ENCODE assay signal across 28 mouse cellular contexts in genomic region chr3:28643252-28643947, GRCm38 (mm10). TPM values are rescaled to one million over a fixed set of nuclear protein-coding genes. Genes with fewer than 3 reads are reported as not detected.
DNase-seq lines count a peak whose midpoint lies in the region; ATAC-seq and TF ChIP-seq lines count a peak whose summit lies in the region.
"Had no signal": no experiment of that assay in that cellular context is flagged by ENCODE, and none has a peak within 500 bp of the region (broad histone marks: within the 10 kb centered on the region; RNA-seq: fewer than 3 reads in every experiment).

No protein-coding gene starts in this region.

- no peaks in the 10 kb centered on the region for H3K9me3 ChIP-seq in hindbrain, embryonic 13.5 days
- no peaks in the 10 kb centered on the region for H3K9me3 ChIP-seq in hindbrain, embryonic 10.5 days
- H3K9me3 ChIP-seq: embryonic facial prominence, embryonic 13.5 days; forebrain, embryonic 10.5 days; heart, embryonic 10.5 days; heart, embryonic 15.5 days; limb, embryonic 12.5 days; liver, embryonic 15.5 days; midbrain, embryonic 10.5 days; neural tube, embryonic 15.5 days had no signal

- H3K4me1 ChIP-seq in hindbrain, embryonic 13.5 days (replicated peaks): 0 out of 2 replicates have a peak, but pooled peaks cover 3% of the 10 kb centered on the region
- no peaks in the 10 kb centered on the region for H3K4me1 ChIP-seq in hindbrain, embryonic 10.5 days (replicated peaks)
- H3K4me1 ChIP-seq in cerebellum, adult 2 months (ENCODE audit: control insufficient read depth, insufficient read depth, low read length): no peaks in the 10 kb centered on the region
- H3K4me1 ChIP-seq: forebrain, embryonic 10.5 days; heart, embryonic 10.5 days; limb, embryonic 12.5 days; liver, embryonic 15.5 days; midbrain, embryonic 10.5 days; neural tube, embryonic 15.5 days had no signal

- no peaks in the 10 kb centered on the region for H3K27me3 ChIP-seq in hindbrain, embryonic 13.5 days
- H3K27me3 ChIP-seq in hindbrain, embryonic 10.5 days (ENCODE audit: insufficient read depth, poor library complexity, severe bottlenecking): no peaks in the 10 kb centered on the region
- H3K27me3 ChIP-seq in cerebellum, adult 2 months (ENCODE audit: control insufficient read depth, insufficient read depth, low read length): no peaks in the 10 kb centered on the region
- H3K27me3 ChIP-seq: embryonic facial prominence, embryonic 13.5 days; heart, embryonic 15.5 days; limb, embryonic 12.5 days; liver, embryonic 15.5 days; neural tube, embryonic 15.5 days had no signal

- peaks cover 53% of the 10 kb centered on the region for H3K36me3 ChIP-seq in hindbrain, embryonic 13.5 days
- 0 out of 2 replicates have a peak, but pooled peaks cover 7% of the 10 kb centered on the region for H3K36me3 ChIP-seq in hindbrain, embryonic 10.5 days
- H3K36me3 ChIP-seq: embryonic facial prominence, embryonic 13.5 days; forebrain, embryonic 10.5 days; heart, embryonic 10.5 days; limb, embryonic 12.5 days; liver, embryonic 15.5 days had no signal

- H3K4me3 ChIP-seq in hindbrain, embryonic 13.5 days: no peak overlapping the region
- no peak overlapping the region for H3K4me3 ChIP-seq in hindbrain, embryonic 10.5 days
- no peak overlapping the region for H3K4me3 ChIP-seq in cerebellum, adult 2 months (replicated peaks; ENCODE audit: insufficient read depth, low read depth, low read length)
- H3K4me3 ChIP-seq: embryonic facial prominence, embryonic 13.5 days; forebrain, embryonic 10.5 days; heart, embryonic 10.5 days; heart, embryonic 15.5 days; left cerebral cortex, adult 2 months; limb, embryonic 12.5 days; liver, embryonic 15.5 days; midbrain, embryonic 10.5 days; neural tube, embryonic 15.5 days had no signal

- H3K4me2 ChIP-seq in hindbrain, embryonic 13.5 days: no peak overlapping the region
- H3K4me2 ChIP-seq: embryonic facial prominence, embryonic 13.5 days; heart, embryonic 15.5 days; limb, embryonic 12.5 days; liver, embryonic 15.5 days; lung, embryonic 14.5 days; neural tube, embryonic 15.5 days had no signal

- H3K27ac ChIP-seq in hindbrain, embryonic 13.5 days: peak overlapping the region; percentile 44; the same call in 1 of the 2 replicates
- H3K27ac ChIP-seq in hindbrain, embryonic 10.5 days: no peak overlapping the region
- H3K27ac ChIP-seq in cerebellum, adult 2 months (ENCODE audit: insufficient read depth, low read length): no peak overlapping the region
- H3K27ac ChIP-seq: embryonic facial prominence, embryonic 13.5 days; forebrain, embryonic 10.5 days; heart, embryonic 10.5 days; heart, embryonic 15.5 days; left cerebral cortex, adult 2 months; limb, embryonic 12.5 days; liver, embryonic 15.5 days; midbrain, embryonic 10.5 days; neural tube, embryonic 15.5 days had no signal

- 74% methylated on average over 9 of the region's 9 CpGs for WGBS in hindbrain, embryonic 13.5 days
- 79% methylated on average over 9 of the region's 9 CpGs for WGBS in hindbrain, embryonic 10.5 days
- 80% methylated on average over 9 of the region's 9 CpGs for WGBS in cerebellum, adult 2 months

- TF ChIP-seq POLR2A in brain, embryonic 14.5 days (IDR thresholded peaks at IDR 0.05; ENCODE audit: borderline replicate concordance, extremely low read depth, insufficient read depth, insufficient read length, poor library complexity, severe bottlenecking): no peak
- no peak for TF ChIP-seq POLR2A in cerebellum, adult 2 months (IDR thresholded peaks at IDR 0.05; ENCODE audit: borderline replicate concordance, insufficient read depth, low read length)

- 0 out of 2 replicates have a peak, but pooled peaks have one; percentile 61 for ATAC-seq in hindbrain, embryonic 13.5 days (ENCODE audit: low FRiP score)
- ATAC-seq: CD4-positive, CD25-positive, alpha-beta regulatory T cell, adult 4 months; forebrain, embryonic 16.5 days had no signal

- DNase-seq in hindbrain, embryonic 10.5 days (ENCODE audit: low spot score): no peak
- peak; percentile 21 for DNase-seq in brain, embryonic 14.5 days (ENCODE audit: low read depth)
- DNase-seq in forelimb bud, embryonic 11.5 days (ENCODE audit: low read depth, low spot score): peak; percentile 12
- peak; percentile 16 for DNase-seq in mesoderm, embryonic 11.5 days (ENCODE audit: low read depth, low spot score)
- DNase-seq in frontal cortex, adult 2 months (ENCODE audit: extremely low spot score in 1 of 2, low spot score in 1 of 2): no peak
- no peak for DNase-seq in cerebellum, adult 2 months
- DNase-seq: adrenal gland, adult 2 months; cerebellum, adult 11-12 months; cerebellum, postnatal 10 days; gastrocnemius, postnatal 25 days; heart, adult 11 months; kidney, postnatal 14 days; lung, embryonic 14.5 days; lung, postnatal 14 days; retina, postnatal 1 day; right cerebral cortex, postnatal 14 days had no signal

- no peak for TF ChIP-seq CTCF in brain, embryonic 14.5 days (IDR thresholded peaks at IDR 0.05; ENCODE audit: borderline replicate concordance, extremely low read depth, insufficient read depth, insufficient read length)
- no peak for TF ChIP-seq CTCF in cerebellum, adult 2 months (IDR thresholded peaks at IDR 0.05; ENCODE audit: borderline replicate concordance, insufficient read depth, low read depth, low read length)

- H3K9ac ChIP-seq in hindbrain, embryonic 13.5 days: no peak overlapping the region
- H3K9ac ChIP-seq: embryonic facial prominence, embryonic 13.5 days; heart, embryonic 15.5 days; limb, embryonic 12.5 days; liver, embryonic 15.5 days; lung, embryonic 14.5 days; neural tube, embryonic 15.5 days had no signal

RNA-seq across cellular contexts. Expression of gene Slc2a2, which starts 54.3 kb away (rescaled TPM):
- polyA plus RNA-seq in hindbrain, embryonic 13.5 days (2015; fragmentation: Nextera tagmentation; extraction: Ambion mirVana): 0.04 TPM in 1 of 2 replicates, not detected in the other
- polyA plus RNA-seq in hindbrain, embryonic 10.5 days (2016; fragmentation: Nextera tagmentation; extraction: Ambion mirVana): not detected in 2 replicates
- polyA plus RNA-seq in brain, embryonic 14.5 days (2012; rRNA removed): 0.01 and 0.15 TPM in 2 replicates
- 0.06 and 0.19 TPM in 2 replicates for polyA plus RNA-seq in frontal cortex, adult 2 months (2012; rRNA removed)
- 0.08 and 0.10 TPM in 2 replicates for polyA plus RNA-seq in cerebellum, adult 2 months (2012; rRNA removed)
- polyA plus RNA-seq: CD4-positive, CD25-positive, alpha-beta regulatory T cell, adult 4 months; forebrain, embryonic 16.5 days; limb, embryonic 12.5 days; midbrain, embryonic 10.5 days had no signal

Comparison
In these comparisons a context has a peak if more than half of its experiments do, and no peak if none do; other contexts are left out.
1. DNase-seq: peak in brain, embryonic 14.5 days (single experiment), forelimb bud, embryonic 11.5 days (single experiment) and mesoderm, embryonic 11.5 days (single experiment); none in hindbrain, embryonic 10.5 days (single experiment), frontal cortex, adult 2 months (0 of 2) and cerebellum, adult 2 months (0 of 2).